Mouse (Mus musculus) skeletal muscle tissue, adult 2 months (tissue): ENCODE measurements around the gene Ints7.

Source experiments
- DNase-seq: peaks from one replicate; pipeline ENCODE4 v3.0.0-alpha.2; 2012; ENCODE audit warnings: low read depth, low spot score

Gene Ints7

DNA sequence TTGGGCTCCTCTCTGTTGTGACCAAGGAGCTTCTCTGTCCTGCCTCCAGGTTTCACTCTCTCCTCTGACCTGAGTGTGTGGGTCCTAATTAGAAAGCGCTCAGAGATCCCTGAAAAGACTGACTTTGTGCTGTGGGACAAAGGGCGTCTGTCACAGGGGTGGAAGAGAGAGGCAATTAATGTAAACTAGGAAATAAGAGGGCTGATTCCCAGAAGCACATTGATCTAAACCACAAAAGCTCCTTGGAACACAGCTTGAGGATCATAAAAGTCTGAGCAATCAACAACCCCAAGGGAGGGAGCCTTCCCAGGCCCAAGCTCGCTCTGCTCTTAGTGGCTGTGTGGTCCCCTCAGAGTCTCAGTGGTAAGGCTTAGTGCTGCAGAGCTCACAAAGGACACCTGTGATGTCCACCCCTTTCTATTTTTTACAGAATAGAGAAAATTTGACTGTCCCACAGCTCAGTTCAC is 53.8 kb downstream of the Ints7 start:
- no peak for DNase-seq

DNA sequence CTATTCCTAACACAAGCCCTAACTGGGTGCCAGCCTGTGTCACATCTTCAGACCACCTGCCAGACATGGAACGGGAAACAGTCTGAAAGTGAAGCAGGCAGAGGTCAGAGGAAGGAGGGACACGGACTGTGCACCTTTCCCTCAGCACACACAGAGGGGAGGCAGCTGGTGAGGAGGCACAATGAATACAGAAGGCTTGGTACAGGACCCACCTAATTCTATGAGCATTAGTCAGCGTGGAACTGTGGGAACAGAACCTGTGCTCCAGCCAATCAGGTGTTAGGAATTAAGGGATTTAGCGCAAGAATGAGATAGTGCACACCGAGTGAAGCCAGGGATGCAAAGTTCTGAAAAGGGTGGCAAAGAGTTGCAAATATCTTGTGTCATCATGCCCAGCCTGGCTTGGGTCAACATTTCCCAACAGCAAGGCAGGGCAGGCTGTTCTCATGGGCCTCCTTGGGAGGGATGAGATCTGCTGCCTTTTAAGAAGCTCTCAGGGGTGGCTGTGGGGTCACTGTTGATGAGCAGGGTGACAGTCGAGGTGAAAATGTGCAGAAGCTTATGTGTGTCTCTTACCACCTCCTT is 57.2 kb downstream of the Ints7 start:
- no peak for DNase-seq

GRCm38 (mm10) chr1:191634116-191634515 is 58.7 kb downstream of the Ints7 start:
- DNase-seq = no peak

DNA sequence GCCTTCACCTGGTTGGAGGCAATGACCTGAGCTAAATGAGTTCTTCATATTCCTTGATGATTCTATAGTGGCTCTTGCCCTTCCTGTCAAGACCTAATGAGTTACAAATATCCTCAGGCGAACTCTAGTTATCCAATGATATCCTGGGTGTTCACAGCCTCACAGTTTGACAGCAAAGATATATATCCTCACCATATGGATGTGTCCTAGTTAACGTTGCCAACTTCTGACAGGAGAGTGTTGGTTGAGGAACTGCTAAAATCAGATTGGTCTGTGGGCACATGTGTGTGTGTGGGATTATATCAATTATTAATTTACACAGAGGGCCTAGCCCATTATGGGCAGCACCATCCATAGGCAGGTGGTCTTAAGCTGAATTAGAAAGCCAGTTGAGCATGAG is 63.0 kb downstream of the Ints7 start:
- no peak for DNase-seq

- DNase-seq = no peak
Observed at GRCm38 (mm10) chr1:191639200-191639807, 63.9 kb downstream of the Ints7 start.

DNA sequence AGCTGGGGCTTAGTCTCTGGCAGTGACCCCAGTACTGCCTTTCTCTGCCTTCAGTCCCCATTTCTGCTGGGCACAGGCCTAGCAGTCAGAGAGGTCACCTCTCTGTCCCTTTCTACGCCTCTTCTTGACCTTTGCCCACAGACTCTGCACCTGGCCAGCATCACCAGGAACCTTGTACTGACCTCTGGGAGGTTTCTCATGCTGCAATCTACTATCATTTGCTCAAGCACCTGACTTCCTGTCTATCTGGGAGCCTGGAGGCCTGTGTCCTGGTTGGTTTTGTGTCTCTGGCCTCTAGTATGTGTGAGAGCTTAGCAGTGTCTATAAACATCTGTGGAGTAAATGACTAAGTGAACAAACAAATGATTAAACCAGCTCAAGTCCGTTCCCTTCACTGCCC is 64.7 kb downstream of the Ints7 start:
- DNase-seq = no peak

DNA sequence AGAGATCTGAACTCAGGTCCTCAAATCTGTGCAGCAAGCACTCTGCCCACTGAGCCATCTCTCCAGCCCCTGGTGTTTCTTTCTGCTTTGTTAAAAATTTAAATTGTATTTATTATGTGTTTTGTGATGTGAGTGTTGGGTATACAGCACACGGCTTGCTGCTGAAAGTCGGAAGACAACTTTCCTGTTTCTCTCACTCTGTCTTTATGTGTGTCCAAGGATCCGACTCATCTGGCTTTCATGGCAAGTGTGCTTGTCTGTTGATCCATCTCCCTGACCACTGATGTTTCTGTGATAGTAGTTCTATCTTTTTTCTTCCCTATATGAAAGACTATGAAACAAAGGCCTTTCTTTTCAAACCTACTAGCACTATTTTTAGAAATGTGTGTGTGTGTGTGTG is 65.4 kb downstream of the Ints7 start:
- no peak for DNase-seq

- DNase-seq = no peak
Observed at GRCm38 (mm10) chr1:191641438-191641837, 66.0 kb downstream of the Ints7 start.

DNA sequence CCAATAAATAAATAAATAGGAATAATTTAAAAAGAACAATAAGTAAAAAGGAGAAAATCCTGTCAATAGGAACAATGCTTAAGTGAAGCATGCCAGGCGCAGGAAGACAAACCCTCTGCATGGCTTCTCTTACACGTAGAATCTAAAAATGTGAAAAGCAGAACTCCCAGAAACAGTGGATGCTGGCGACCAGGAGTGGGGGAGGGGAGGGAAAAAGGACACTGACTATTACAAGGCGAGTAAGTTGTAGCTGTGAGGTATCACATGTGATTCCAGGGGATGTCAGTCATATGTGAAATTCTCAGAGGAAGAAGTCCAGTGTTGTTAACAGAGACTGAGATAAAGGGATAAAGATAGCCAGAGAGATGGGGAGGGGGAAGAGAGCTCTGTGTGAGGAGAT is 67.5 kb downstream of the Ints7 start:
- no peak for DNase-seq

DNA sequence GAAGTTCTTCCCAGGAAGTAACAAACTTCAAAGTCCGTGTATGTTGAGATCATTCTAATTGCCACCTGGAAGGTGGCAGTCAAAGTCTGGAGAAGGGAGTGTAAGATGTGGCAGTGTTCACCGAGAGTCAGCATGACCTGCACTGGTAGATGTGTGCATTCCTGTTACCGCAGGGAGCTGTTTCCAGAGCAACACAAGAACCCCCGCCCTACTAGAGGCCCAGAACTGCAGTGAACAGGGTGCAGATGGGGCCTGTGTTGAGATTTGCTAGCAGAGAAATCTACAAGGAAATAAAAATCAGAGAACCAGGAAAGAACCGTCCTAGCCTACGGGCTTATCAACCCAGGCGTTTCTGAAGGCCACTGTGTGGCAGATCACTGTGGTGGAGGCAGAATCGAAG is 70.5 kb downstream of the Ints7 start:
- no peak for DNase-seq

DNA sequence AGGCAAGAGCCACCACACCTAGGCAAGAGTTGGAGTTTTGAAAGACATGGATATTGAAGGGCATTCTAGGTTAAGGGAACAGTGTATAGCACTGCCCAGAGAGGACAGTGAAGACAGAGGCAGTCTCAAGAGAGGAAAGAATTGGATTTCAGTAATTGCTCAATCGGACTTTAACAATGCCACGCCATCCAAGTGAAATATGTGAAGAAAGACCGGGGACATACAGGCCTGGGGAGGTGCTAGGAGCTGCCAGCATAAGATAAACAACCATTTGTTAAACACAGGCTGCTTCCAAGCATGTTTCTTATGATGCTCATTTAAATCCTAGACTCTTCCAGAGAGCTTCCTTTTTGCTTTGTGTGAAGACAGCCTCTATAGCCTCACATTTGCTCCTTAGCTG is 72.2 kb downstream of the Ints7 start:
- DNase-seq = no peak

GRCm38 (mm10) chr1:191659441-191659840 is 84.0 kb downstream of the Ints7 start:
- no peak for DNase-seq

DNA sequence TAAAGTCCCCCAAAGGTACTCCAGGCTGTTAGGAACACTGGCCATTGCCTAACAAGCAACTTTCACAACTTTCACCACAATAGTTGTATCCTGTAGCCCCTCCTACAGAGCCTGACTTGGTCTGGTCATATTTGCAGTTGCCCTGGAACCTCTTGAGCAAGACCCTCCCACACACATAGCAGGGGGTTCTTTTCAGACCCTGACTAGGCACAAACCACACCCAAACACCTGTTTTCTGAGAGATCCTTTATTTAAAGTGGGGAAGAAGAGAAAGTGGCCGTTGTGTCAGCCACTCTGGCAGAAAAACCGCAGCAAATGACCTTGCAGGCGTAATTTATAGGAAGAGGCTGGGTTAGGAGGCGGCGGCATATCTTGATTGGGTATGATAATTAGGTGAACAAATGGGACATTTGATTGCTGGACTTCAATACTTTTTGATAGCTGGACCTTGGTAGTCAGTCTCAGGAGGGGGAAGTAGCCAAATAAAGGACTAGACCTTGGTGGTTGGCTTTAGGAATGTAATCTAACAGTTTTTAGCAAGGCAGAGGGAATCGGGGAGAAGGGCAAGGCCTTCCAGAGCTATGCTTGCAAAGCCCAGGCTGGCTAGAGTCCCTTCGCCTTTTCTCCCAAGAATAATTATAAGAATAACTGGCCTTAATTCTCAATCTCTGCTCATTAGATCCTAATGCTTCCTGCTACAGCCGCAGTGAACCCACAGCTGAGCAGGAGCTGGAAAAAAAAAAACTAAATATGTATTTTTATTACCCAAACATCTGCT is 85.8 kb downstream of the Ints7 start:
- no peak for DNase-seq

DNA sequence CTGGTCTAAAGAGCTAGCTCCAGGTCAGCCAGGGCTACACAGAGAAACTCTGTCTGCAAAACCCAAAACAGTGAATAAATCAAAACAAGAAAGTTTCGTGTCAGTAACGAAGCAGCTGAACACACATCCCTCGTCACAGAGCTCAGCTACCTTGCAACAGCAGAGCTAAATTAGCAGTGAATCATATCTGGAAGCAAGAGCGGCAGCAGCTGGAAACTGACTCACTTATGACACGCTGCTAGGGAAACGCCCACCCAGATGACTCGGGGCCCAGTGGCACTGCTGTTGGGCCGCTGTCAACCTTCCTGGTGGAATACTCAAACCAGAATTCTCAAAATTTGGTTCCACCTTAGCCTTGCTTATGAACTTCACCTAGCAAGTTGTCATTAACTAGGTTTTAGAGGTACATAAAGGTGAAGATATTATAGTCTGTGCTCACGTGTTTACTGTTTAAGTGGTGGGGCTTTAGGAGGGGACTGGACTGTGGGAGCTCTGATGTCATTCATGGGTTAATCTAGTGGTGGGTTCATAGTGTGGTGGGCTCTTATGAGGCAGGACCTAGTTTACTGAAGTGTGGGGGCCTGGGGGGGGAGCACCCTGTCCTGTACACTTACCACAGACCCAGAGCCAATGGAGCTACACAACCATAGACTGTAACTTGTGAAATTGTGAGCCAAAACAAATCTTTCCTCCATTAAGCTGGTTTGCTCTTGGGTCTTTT is 86.9 kb downstream of the Ints7 start:
- DNase-seq = peak; percentile 33

GRCm38 (mm10) chr1:191662899-191663500 is 87.6 kb downstream of the Ints7 start:
- no peak for DNase-seq

GRCm38 (mm10) chr1:191663603-191664002 is 88.2 kb downstream of the Ints7 start:
- DNase-seq = no peak

DNA sequence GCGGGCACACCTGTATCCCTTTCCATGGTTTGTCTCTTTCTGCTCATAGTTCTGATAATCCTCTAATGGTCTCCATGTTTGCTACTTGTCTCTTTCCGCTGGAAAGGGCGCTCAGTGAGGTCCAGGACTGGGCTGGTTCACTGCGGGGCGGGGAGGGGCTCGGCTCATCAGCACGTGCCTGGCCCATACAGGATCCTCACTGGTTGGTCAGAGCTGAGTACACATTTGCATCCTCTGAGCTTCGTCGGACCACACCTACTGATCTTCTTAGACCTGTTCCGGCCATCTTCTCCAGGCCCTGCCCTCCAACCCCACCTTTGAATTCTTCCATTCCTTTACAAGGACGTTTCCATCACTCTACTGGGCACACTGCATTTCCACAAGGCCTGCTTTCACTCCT is 90.9 kb downstream of the Ints7 start:
- DNase-seq = no peak

DNA sequence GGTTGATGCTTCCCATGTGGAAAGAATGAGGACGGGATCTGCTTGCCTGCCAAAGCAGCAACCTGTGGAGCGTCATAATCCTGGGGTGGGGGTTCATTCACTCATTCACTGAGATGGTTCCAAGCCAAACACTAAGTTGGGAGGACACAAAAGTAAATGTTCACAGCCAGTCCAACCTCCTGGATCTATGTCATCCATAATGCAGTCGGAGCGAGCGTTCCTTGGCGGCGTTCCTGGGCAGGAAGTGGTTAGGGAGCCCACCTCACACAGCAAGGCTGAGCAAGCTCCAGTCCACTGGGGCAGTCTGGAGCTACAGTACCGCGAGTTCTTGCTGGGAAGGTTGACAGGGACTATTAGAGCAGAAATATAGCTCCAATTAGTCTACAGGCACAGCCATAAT is 92.6 kb downstream of the Ints7 start:
- no peak for DNase-seq
